In genomic region chr1:134495216-134495539, GRCm38 (mm10) we compare ENCODE assay signal across 9 mouse cellular contexts. TPM values are rescaled to one million over a fixed set of nuclear protein-coding genes. Genes with fewer than 3 reads are reported as not detected.
DNase-seq lines count a peak whose midpoint lies in the region; ATAC-seq lines count a peak whose summit lies in the region.
"Had no signal": no experiment of that assay in that cellular context is flagged by ENCODE, and none has a peak within 500 bp of the region (broad histone marks: within the 10 kb centered on the region; RNA-seq: fewer than 3 reads in every experiment).

No protein-coding gene starts in this region.

- peak overlapping the region; percentile 92 for H3K27ac ChIP-seq in kidney, embryonic 14.5 days (ENCODE audit: low read depth, low read length)
- peak overlapping the region; percentile 88 for H3K27ac ChIP-seq in hindbrain, embryonic 14.5 days
- peak overlapping the region; percentile 92 for H3K27ac ChIP-seq in midbrain, embryonic 15.5 days

- 19% methylated on average over 5 of the region's 5 CpGs for WGBS in kidney, embryonic 14.5 days
- 20% methylated on average over 5 of the region's 5 CpGs for WGBS in hindbrain, embryonic 14.5 days
- 22% methylated on average over 5 of the region's 5 CpGs for WGBS in midbrain, embryonic 15.5 days

- H3K27me3 ChIP-seq in kidney, embryonic 14.5 days (ENCODE audit: control insufficient read depth, insufficient read depth, low read length): no peaks in the 10 kb centered on the region
- no peaks in the 10 kb centered on the region for H3K27me3 ChIP-seq in hindbrain, embryonic 14.5 days (ENCODE audit: control insufficient read depth, insufficient read depth, low read length)
- H3K27me3 ChIP-seq in midbrain, embryonic 15.5 days (replicated peaks): no peaks in the 10 kb centered on the region

- no peak for ATAC-seq in kidney, embryonic 14.5 days (ENCODE audit: low FRiP score, low TSS enrichment)
- ATAC-seq in hindbrain, embryonic 14.5 days (ENCODE audit: low FRiP score): no peak
- no peak for ATAC-seq in midbrain, embryonic 15.5 days (replicated peaks)

- H3K4me1 ChIP-seq in kidney, embryonic 14.5 days (ENCODE audit: control insufficient read depth, insufficient read depth, low read length): peaks cover 4% of the 10 kb centered on the region
- peaks cover 19% of the 10 kb centered on the region for H3K4me1 ChIP-seq in hindbrain, embryonic 14.5 days (replicated peaks; ENCODE audit: control insufficient read depth, insufficient read depth, low read length)
- H3K4me1 ChIP-seq in midbrain, embryonic 15.5 days: peaks cover 17% of the 10 kb centered on the region

- no peak for DNase-seq in kidney, adult 9 months
- peak; percentile 47 for DNase-seq in adipocyte (ENCODE audit: low spot score)
- no peak for DNase-seq in hindbrain, embryonic 14.5 days (ENCODE audit: low spot score)
- no peak for DNase-seq in cerebellum, adult 9-11 months
- no peak for DNase-seq in thymus, postnatal 25 days
- DNase-seq in c-Kit-positive CD71-positive TER-119-positive erythroid progenitor cells, embryonic 14.5 days (ENCODE audit: low spot score): no peak
- DNase-seq: right cerebral cortex, postnatal 4 days had no signal

- H3K4me2 ChIP-seq in kidney, embryonic 14.5 days (replicated peaks; ENCODE audit: low read depth, low read length): peak overlapping the region; percentile 51
- peak overlapping the region; percentile 74 for H3K4me2 ChIP-seq in hindbrain, embryonic 14.5 days (replicated peaks)
- peak overlapping the region; percentile 73 for H3K4me2 ChIP-seq in midbrain, embryonic 15.5 days

- no peaks in the 10 kb centered on the region for H3K9me3 ChIP-seq in kidney, embryonic 14.5 days (ENCODE audit: control insufficient read depth, low read length)
- H3K9me3 ChIP-seq in hindbrain, embryonic 14.5 days (ENCODE audit: control insufficient read depth, low read length): no peaks in the 10 kb centered on the region
- H3K9me3 ChIP-seq in midbrain, embryonic 15.5 days: no peaks in the 10 kb centered on the region

- peak overlapping the region; percentile 73 for H3K4me3 ChIP-seq in kidney, embryonic 14.5 days (ENCODE audit: low read length)
- H3K4me3 ChIP-seq in hindbrain, embryonic 14.5 days (replicated peaks; ENCODE audit: low read length): peak overlapping the region; percentile 63
- peak overlapping the region; percentile 54 for H3K4me3 ChIP-seq in midbrain, embryonic 15.5 days

- H3K9ac ChIP-seq in kidney, embryonic 14.5 days (ENCODE audit: low read depth, low read length): peak overlapping the region; percentile 73
- peak overlapping the region; percentile 67 for H3K9ac ChIP-seq in hindbrain, embryonic 14.5 days
- peak overlapping the region; percentile 54 for H3K9ac ChIP-seq in midbrain, embryonic 15.5 days

- peaks cover 8% of the 10 kb centered on the region; the same call in 1 of the 2 replicates for H3K36me3 ChIP-seq in kidney, embryonic 14.5 days (ENCODE audit: control insufficient read depth, insufficient read depth, low read length)
- H3K36me3 ChIP-seq in hindbrain, embryonic 14.5 days (replicated peaks; ENCODE audit: control insufficient read depth, insufficient read depth): peaks cover 20% of the 10 kb centered on the region; the same call in 1 of the 2 replicates
- peaks cover 3% of the 10 kb centered on the region; the same call in 1 of the 2 replicates for H3K36me3 ChIP-seq in midbrain, embryonic 15.5 days (replicated peaks)

RNA-seq across cellular contexts. Expression of gene Rabif, which starts 0.7 kb away (rescaled TPM):
- polyA plus RNA-seq in kidney, embryonic 14.5 days (2014; fragmentation: Nextera tagmentation; extraction: Ambion mirVana): 38.0 and 46.3 TPM in 2 replicates
- 73.9 and 82.1 TPM in 2 replicates for polyA plus RNA-seq in hindbrain, embryonic 14.5 days (2014; fragmentation: Nextera tagmentation; extraction: Ambion mirVana)
- polyA plus RNA-seq in midbrain, embryonic 15.5 days (2015; fragmentation: Nextera tagmentation; extraction: Ambion mirVana): 69.5 and 70.7 TPM in 2 replicates

RNA-seq across cellular contexts. Expression of gene Klhl12, which starts 39.8 kb away (rescaled TPM):
- 17.3 and 27.8 TPM in 2 replicates for polyA plus RNA-seq in kidney, embryonic 14.5 days (2014; fragmentation: Nextera tagmentation; extraction: Ambion mirVana)
- 31.8 and 37.3 TPM in 2 replicates for polyA plus RNA-seq in hindbrain, embryonic 14.5 days (2014; fragmentation: Nextera tagmentation; extraction: Ambion mirVana)
- polyA plus RNA-seq in midbrain, embryonic 15.5 days (2015; fragmentation: Nextera tagmentation; extraction: Ambion mirVana): 37.0 and 37.7 TPM in 2 replicates

RNA-seq across cellular contexts. Expression of gene Mgat4e, which starts 54.3 kb away (rescaled TPM):
- not detected in 2 replicates for polyA plus RNA-seq in kidney, embryonic 14.5 days (2014; fragmentation: Nextera tagmentation; extraction: Ambion mirVana)
- polyA plus RNA-seq in hindbrain, embryonic 14.5 days (2014; fragmentation: Nextera tagmentation; extraction: Ambion mirVana): not detected in 2 replicates
- not detected in 2 replicates for polyA plus RNA-seq in midbrain, embryonic 15.5 days (2015; fragmentation: Nextera tagmentation; extraction: Ambion mirVana)
